Mouse (Mus musculus) CD4-positive naive resting alpha-beta T cell, adult 57 days (primary cell): ENCODE measurements around the gene Polh. TPM values are rescaled to one million over a fixed set of nuclear protein-coding genes. Genes with fewer than 3 reads are reported as not detected.

Experiments used
- total RNA-seq: library from RNA; stranded (reverse); gene quantifications from one replicate; pipeline ENCODE4 v1.2.4, GENCODE M21; 2023

Polh gene
- total RNA-seq: 13.6 TPM

DNA sequence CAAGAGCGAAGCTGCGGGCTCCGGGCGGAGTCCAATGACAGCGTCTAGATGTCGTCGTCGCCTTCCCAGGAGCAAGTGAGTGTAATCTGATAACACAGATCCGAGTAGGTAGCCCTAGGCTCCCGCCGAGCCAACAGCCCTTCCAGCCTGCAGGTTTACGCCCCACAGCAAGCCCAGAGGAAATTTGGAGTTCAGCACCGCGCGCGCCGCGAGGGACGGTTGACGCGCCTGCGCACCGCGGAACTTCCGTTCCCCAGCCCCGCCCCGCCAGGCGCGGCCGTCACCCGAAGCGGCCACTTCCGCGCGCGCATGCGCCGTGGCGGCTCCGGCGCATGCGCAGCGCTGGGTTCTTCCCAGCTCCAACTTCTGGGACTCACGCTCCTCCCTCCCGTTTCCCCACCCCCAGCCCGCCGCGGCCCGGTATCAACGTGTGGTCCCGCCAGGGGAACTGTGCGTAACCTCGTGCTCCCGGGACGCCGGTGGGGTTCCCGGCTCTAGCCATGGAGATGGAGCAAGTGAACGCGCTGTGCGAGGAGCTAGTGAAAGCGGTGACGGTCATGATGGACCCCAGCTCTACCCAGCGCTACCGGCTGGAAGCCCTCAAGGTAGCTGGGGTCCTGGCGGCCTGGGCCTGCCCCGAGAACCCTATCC lies at the start of gene Polh, which contains the start of gene Xpo5:
Gene Polh, minus strand, starts transcription at position 225 of the 651 bp plus-strand sequence.
Gene Xpo5, plus strand, starts transcription at position 362 of the 651 bp plus-strand sequence.

DNA sequence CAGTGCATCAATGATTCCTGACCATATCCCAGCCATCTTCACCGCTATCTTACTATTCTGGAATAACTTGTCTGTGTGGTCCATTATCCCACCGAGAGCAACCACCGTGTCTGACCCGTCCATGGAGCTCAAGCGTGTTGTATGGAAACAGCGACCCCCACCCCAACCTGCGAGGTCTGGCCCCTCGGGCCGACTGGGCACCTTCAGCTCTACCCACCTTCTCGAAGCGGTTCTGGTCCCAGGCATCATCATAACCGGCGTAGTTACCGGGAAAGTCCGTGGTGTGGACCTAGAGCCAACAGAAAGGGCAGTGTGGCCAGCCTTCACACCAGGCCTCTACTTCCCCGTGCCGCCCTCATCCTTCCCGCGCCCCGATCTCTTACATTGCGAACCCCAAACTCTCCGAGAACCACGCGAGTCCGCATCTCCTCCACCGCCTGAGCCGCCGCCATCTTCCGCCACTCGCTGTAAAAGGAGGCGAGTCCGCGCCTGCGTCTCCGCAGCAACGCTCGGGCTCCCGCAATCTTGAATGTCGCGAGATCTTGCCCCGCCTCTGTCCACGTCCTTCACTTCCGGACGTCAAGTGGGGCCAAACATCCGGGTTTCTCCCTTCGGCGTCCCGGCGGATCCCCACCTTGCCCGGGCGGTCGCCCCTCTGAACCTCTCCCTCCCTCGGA lies 45.2 kb upstream of the Polh start, which contains the start of the genes Polr1c and Yipf3:
Gene Polr1c, minus strand, starts transcription at position 543 of the 677 bp plus-strand sequence.
Gene Yipf3, plus strand, starts transcription at position 569 of the 677 bp plus-strand sequence.

DNA sequence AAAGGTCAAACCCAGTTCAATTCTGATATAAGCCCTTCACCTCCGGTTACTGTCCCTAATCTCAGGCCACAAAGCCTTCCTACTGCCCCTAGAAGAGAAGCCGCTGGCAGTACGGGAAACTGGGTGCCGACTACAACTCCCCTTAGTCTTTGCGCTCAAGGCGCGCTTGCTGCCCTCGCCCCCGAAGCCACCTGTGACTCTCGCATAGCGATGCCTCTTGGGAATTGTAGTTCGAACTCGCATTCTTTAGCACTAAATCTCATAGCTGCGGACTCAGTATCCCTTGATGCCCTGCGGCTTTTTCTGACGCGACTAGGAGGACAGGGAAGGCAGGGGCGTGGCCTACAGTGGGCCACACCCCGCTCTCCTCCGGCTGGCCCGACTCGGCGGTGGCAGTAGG lies 41.8 kb downstream of the Polh start, which contains the start of gene Gtpbp2:
Gene Gtpbp2, plus strand, starts transcription at position 347 of the 400 bp plus-strand sequence.

DNA sequence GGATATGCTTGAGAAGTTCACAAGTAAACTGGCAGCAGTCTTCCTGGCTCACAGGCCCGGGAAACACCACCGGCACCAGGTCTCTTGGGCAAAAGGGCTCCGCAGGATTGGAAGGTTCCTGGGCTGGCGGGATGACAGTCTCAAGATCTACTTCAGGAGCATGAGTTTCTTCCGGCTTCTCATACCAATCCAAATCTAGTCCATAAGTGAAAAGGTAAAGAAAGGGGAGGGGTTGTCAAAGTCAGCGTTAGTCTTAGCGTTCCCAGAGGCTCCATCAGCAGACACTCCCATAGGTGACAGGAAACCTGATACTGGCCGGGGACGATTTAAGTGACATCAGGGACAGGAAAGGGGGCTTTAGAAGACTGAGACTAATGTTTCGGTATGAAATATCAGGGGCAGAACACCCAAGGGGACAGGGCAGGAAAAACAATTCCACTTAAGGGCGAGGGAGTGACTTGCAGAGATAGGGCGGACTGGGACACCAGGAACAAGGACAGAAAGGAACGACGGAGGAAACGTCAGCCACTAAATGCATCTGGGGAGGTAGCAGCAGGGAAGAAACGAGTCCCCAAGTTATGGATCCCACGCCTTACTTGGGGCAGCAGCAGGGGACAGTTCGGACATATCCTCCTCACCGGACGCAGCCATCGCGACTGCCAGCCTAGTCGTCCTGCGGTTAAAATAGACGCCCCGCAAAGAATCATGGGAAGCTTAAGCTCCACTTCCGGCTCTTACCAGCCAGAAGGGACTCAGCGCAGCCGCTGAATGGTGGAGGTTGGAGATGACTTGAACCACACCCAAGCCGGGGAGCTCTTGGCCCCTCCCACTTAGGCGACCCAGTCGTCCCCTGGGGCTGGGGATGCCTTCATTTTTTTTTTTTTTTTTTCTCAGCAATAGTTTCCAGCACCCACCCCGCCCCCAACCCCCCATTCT lies 49.3 kb downstream of the Polh start, which contains the start of gene Mad2l1bp:
Gene Mad2l1bp, minus strand, starts transcription at position 707 of the 936 bp plus-strand sequence.

DNA sequence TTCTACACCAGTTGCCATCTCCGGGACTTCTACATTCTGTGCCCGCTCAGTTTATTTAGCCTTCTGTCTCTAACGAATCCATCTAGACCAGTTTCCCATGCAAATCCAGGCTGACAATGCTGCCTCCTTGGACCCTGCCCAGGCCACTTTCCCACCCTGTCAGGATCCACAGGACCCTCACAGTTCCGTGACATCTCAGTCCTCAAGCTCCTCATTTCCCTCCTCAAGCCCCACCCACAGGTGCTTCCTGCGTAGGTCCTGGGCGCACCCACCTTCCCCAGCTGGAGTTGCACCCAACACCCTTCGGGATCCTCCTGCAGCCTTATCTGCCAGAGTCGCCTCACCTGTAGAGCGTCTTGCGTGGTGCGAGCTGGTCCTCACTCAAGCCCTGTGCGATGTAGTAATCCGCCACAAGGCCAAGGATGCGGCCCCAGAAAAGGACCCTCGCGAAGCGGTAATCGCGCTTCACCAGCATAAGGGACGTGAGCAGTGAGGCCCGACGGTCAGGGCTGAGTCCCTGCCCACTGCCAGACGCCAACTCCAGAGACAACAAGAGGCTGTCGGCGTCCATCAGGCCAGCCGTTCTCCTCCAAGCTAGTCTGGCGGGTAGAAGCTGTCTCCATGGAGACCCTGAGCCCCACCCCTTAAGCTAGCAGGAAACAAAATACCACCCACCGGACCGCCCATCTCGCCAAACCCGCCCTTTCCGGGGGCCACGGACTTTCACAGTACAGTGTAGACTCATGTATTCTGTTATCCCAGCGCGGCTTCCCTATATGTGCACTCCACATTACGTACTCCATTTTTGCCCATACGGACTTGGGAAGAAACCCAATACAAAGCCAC lies 58.6 kb downstream of the Polh start, which contains the start of gene Rsph9:
Gene Rsph9, minus strand, starts transcription at position 639 of the 846 bp plus-strand sequence.

Other genes starting within 250 kb of the Polh start
- gene Vegfa, start 170.3 kb downstream of the Polh start, total RNA-seq: 3.5 TPM
- gene Mrps18a, start 91.7 kb downstream of the Polh start, total RNA-seq: 52.9 TPM
- not detected for gene Rsph9, start 58.4 kb downstream of the Polh start, total RNA-seq
- 26.2 TPM for gene Mad2l1bp, start 49.1 kb downstream of the Polh start, total RNA-seq
- 174 TPM for gene Gtpbp2, start 41.6 kb downstream of the Polh start, total RNA-seq
- gene Xpo5, start 137 bp upstream of the Polh start, total RNA-seq: 36.9 TPM
- gene Polr1c, start 45.4 kb upstream of the Polh start, total RNA-seq: 60.4 TPM
- gene Yipf3, start 45.4 kb upstream of the Polh start, total RNA-seq: 114 TPM
- gene Lrrc73, start 50.9 kb upstream of the Polh start, total RNA-seq: 2.2 TPM
- 55.2 TPM for gene Tjap1, start 80.4 kb upstream of the Polh start, total RNA-seq
- gene Dlk2, start 94.8 kb upstream of the Polh start, total RNA-seq: 0.44 TPM
- gene Abcc10, start 125.7 kb upstream of the Polh start, total RNA-seq: 19.1 TPM
- gene Zfp318, start 181.1 kb upstream of the Polh start, total RNA-seq: 45.1 TPM
- not detected for gene Crip3, start 226.3 kb upstream of the Polh start, total RNA-seq
- not detected for gene Slc22a7, start 235.8 kb upstream of the Polh start, total RNA-seq